Mouse (Mus musculus) monocyte, adult 2 months (primary cell): ENCODE measurements around the gene Hspa4l.
A peak's percentile ranks its signal among the peaks of the same experiment; 100 is the strongest.

Source experiments
- DNase-seq, 2 experiments: peaks; one replicate each; pipeline ENCODE4 v3.0.0; 2022; ENCODE audit warnings: low spot score in 2 of 2, low read depth in 1 of 2

Gene Hspa4l

GRCm38 (mm10) chr3:40744024-40744835, at the start of gene Hspa4l:
Hspa4l (plus strand) TSS chr3:40744495.
- no peak for DNase-seq

- DNase-seq: no peak
Observed at GRCm38 (mm10) chr3:40695162-40695561, 49.1 kb upstream of the Hspa4l start.

GRCm38 (mm10) chr3:40698834-40699233, 45.5 kb upstream of the Hspa4l start:
- no peak for DNase-seq

GRCm38 (mm10) chr3:40704816-40705430, 39.4 kb upstream of the Hspa4l start:
- DNase-seq: peak in 1 of 2 experiments; percentile 10

- no peak for DNase-seq
Observed at GRCm38 (mm10) chr3:40708655-40709054, 35.6 kb upstream of the Hspa4l start, which contains the start of gene Slc25a31. Slc25a31 (plus strand) TSS chr3:40708855.

- no peak for DNase-seq
Observed at GRCm38 (mm10) chr3:40716056-40716455, 28.2 kb upstream of the Hspa4l start.

- no peak for DNase-seq
Observed at GRCm38 (mm10) chr3:40719022-40719421, 25.3 kb upstream of the Hspa4l start.

GRCm38 (mm10) chr3:40738381-40738912, 5.8 kb upstream of the Hspa4l start:
- no peak for DNase-seq

- peak; percentile 71 to 78 for DNase-seq
Observed at GRCm38 (mm10) chr3:40744836-40745660, 753 bp downstream of the Hspa4l start.

- DNase-seq: no peak
Observed at GRCm38 (mm10) chr3:40745661-40746547, 1.6 kb downstream of the Hspa4l start.

- no peak for DNase-seq
Observed at GRCm38 (mm10) chr3:40760746-40761145, 16.5 kb downstream of the Hspa4l start.

- no peak for DNase-seq
Observed at GRCm38 (mm10) chr3:40761312-40761711, 17.0 kb downstream of the Hspa4l start.

GRCm38 (mm10) chr3:40793783-40794182, 49.5 kb downstream of the Hspa4l start:
- DNase-seq: no peak

- no peak for DNase-seq
Observed at GRCm38 (mm10) chr3:40798054-40798453, 53.8 kb downstream of the Hspa4l start.

GRCm38 (mm10) chr3:40798500-40798899, 54.2 kb downstream of the Hspa4l start:
- peak; percentile 14 to 38 for DNase-seq

GRCm38 (mm10) chr3:40799530-40800372, 55.5 kb downstream of the Hspa4l start, which contains the start of gene Plk4:
Plk4 (plus strand) TSS chr3:40800019.
- peak; percentile 85 to 91 for DNase-seq

GRCm38 (mm10) chr3:40800373-40800823, 56.1 kb downstream of the Hspa4l start:
- peak in 1 of 2 experiments; percentile 3 for DNase-seq

GRCm38 (mm10) chr3:40806871-40807270, 62.6 kb downstream of the Hspa4l start:
- no peak for DNase-seq

GRCm38 (mm10) chr3:40808686-40809085, 64.4 kb downstream of the Hspa4l start:
- DNase-seq: no peak
